Mouse (Mus musculus) small intestine, adult 2 months (tissue): Measurements from ENCODE around the gene C2cd2l.

ENCODE experiments used
- CTCF ChIP-seq: fragments of 200-500 bp; IDR thresholded peaks from 2 replicates; pipeline ENCODE4 v1.5.1; 2012; ENCODE audit warnings: low read depth, mild to moderate bottlenecking, control low read depth, inconsistent platforms, low read length, moderate library complexity, mixed read lengths; ENCODE audit not compliant: insufficient replicate concordance, insufficient read length; ENCODE audit errors: extremely low read depth
- POLR2A ChIP-seq: fragments of 200-500 bp; IDR thresholded peaks from 2 replicates; pipeline ENCODE4 v1.6.1; 2012; ENCODE audit warnings: low read depth, mild to moderate bottlenecking, control low read depth, inconsistent platforms, low read length, moderate library complexity

- TF ChIP-seq CTCF (no peak), POLR2A (no peak)
Measured at GRCm38 (mm10) chr9:44267319-44268026, 52.6 kb downstream of the C2cd2l start.
